Comparison of ENCODE assay signal across 13 mouse cellular contexts in genomic region chr6:92874854-92875253, GRCm38 (mm10). TPM values are rescaled to one million over a fixed set of nuclear protein-coding genes. Genes with fewer than 3 reads are reported as not detected.
A peak's percentile ranks its signal among the peaks of the same experiment; 100 is the strongest.
DNase-seq lines count a peak whose midpoint lies in the region; ATAC-seq and TF ChIP-seq lines count a peak whose summit lies in the region.
"Had no signal": no experiment of that assay in that cellular context is flagged by ENCODE, and none has a peak within 500 bp of the region (broad histone marks: within the 10 kb centered on the region; RNA-seq: fewer than 3 reads in every experiment).

No protein-coding gene starts in this region.

- H3K4me1 ChIP-seq in heart, adult 2 months (ENCODE audit: control insufficient read depth, insufficient read depth, low read length) = peaks cover 17% of the 10 kb centered on the region
- peaks cover 6% of the 10 kb centered on the region for H3K4me1 ChIP-seq in heart, embryonic 11.5 days (ENCODE audit: control insufficient read depth, insufficient read depth, low read length)
- H3K4me1 ChIP-seq in hindbrain, postnatal 0 days (ENCODE audit: insufficient read depth, low read length) = no peaks in the 10 kb centered on the region
- no peaks in the 10 kb centered on the region for H3K4me1 ChIP-seq in midbrain, embryonic 15.5 days

- peak; percentile 98 for TF ChIP-seq EP300 in heart, adult 2 months (IDR thresholded peaks at IDR 0.05; ENCODE audit: insufficient read depth, low read depth, low read length)

- DNase-seq in adrenal gland, adult (ENCODE audit: inconsistent age in 2 of 2, low spot score in 1 of 2) = peak; percentile 35 to 78
- no peak for DNase-seq in adrenal gland, postnatal 25 days
- peak; percentile 38 to 67 for DNase-seq in heart, adult 2 months
- peak; percentile 67 for DNase-seq in heart, postnatal 10 days
- DNase-seq in lung, postnatal 10 days = peak; percentile 48
- no peak for DNase-seq in hindbrain, postnatal 0 days (ENCODE audit: low spot score)

- no peak overlapping the region for H3K4me2 ChIP-seq in heart, embryonic 11.5 days
- no peak overlapping the region for H3K4me2 ChIP-seq in hindbrain, postnatal 0 days (ENCODE audit: low read depth, low read length)
- H3K4me2 ChIP-seq in midbrain, embryonic 15.5 days = no peak overlapping the region

- no peaks in the 10 kb centered on the region for H3K79me2 ChIP-seq in heart, adult 2 months (replicated peaks; ENCODE audit: control insufficient read depth, insufficient read depth, low read length)

- WGBS in heart, adult 2 months = 6% methylated on average over 5 of the region's 5 CpGs
- 33% methylated on average over 5 of the region's 5 CpGs for WGBS in heart, embryonic 11.5 days (ENCODE audit: insufficient replicate concordance)
- WGBS in hindbrain, postnatal 0 days = 67% methylated on average over 5 of the region's 5 CpGs
- WGBS in midbrain, embryonic 15.5 days = 82% methylated on average over 5 of the region's 5 CpGs

- no peak for ATAC-seq in heart, embryonic 11.5 days (replicated peaks; ENCODE audit: insufficient number of reproducible peaks, low FRiP score, low TSS enrichment)
- no peak for ATAC-seq in hindbrain, postnatal 0 days
- ATAC-seq in midbrain, embryonic 15.5 days (replicated peaks) = no peak

- no peak overlapping the region for H3K9ac ChIP-seq in heart, adult 2 months (ENCODE audit: low read depth, low read length)
- H3K9ac ChIP-seq in heart, embryonic 11.5 days (ENCODE audit: low read depth, low read length) = no peak overlapping the region
- no peak overlapping the region for H3K9ac ChIP-seq in hindbrain, postnatal 0 days (replicated peaks; ENCODE audit: low read length)
- H3K9ac ChIP-seq in midbrain, embryonic 15.5 days = no peak overlapping the region
- H3K9ac ChIP-seq: liver, embryonic 14.5 days had no signal

- no peak overlapping the region for H3K4me3 ChIP-seq in heart, adult 2 months
- H3K4me3 ChIP-seq in heart, embryonic 11.5 days (ENCODE audit: low read depth, low read length) = no peak overlapping the region
- H3K4me3 ChIP-seq in hindbrain, postnatal 0 days (ENCODE audit: low read length) = no peak overlapping the region
- H3K4me3 ChIP-seq in midbrain, embryonic 15.5 days = no peak overlapping the region

- no peaks in the 10 kb centered on the region for H3K9me3 ChIP-seq in heart, embryonic 11.5 days (replicated peaks; ENCODE audit: control insufficient read depth, low read length)
- H3K9me3 ChIP-seq in hindbrain, postnatal 0 days (ENCODE audit: low read length) = no peaks in the 10 kb centered on the region
- no peaks in the 10 kb centered on the region for H3K9me3 ChIP-seq in midbrain, embryonic 15.5 days

- no peaks in the 10 kb centered on the region for H3K27me3 ChIP-seq in heart, adult 2 months (ENCODE audit: control insufficient read depth, insufficient read depth, low read length)
- no peaks in the 10 kb centered on the region for H3K27me3 ChIP-seq in heart, embryonic 11.5 days (ENCODE audit: control insufficient read depth, insufficient read depth, low read length)
- no peaks in the 10 kb centered on the region for H3K27me3 ChIP-seq in hindbrain, postnatal 0 days (ENCODE audit: insufficient read depth, low read length)
- no peaks in the 10 kb centered on the region for H3K27me3 ChIP-seq in midbrain, embryonic 15.5 days (replicated peaks)

- intact Hi-C loops in heart, adult 2 months (cut with DNase I) = loop anchor here (2.0 to 5.0 kb wide), 4 partner anchors 66 to 666 kb away; no protein-coding TSS in a partner anchor
- intact Hi-C loops in heart, postnatal 10 days (cut with DNase I) = no loop called here

- TF ChIP-seq CTCF in heart, adult 2 months (IDR thresholded peaks at IDR 0.05) = no peak
- no peak for TF ChIP-seq CTCF in hindbrain, postnatal 0 days (IDR thresholded peaks at IDR 0.05; ENCODE audit: low read depth)

- H3K36me3 ChIP-seq in heart, adult 2 months (ENCODE audit: control insufficient read depth, insufficient read depth, low read length) = peaks cover 27% of the 10 kb centered on the region
- H3K36me3 ChIP-seq in heart, embryonic 11.5 days (ENCODE audit: control insufficient read depth, insufficient read depth, low read length) = peaks cover 8% of the 10 kb centered on the region
- H3K36me3 ChIP-seq in hindbrain, postnatal 0 days (ENCODE audit: insufficient read depth, low read length) = no peaks in the 10 kb centered on the region
- no peaks in the 10 kb centered on the region for H3K36me3 ChIP-seq in midbrain, embryonic 15.5 days (replicated peaks)

- TF ChIP-seq POLR2A in heart, adult 2 months (IDR thresholded peaks at IDR 0.05; ENCODE audit: insufficient read depth, low read depth, low read length) = peak; percentile 63; the same call in 1 of the 2 replicates

- peak overlapping the region; percentile 68 for H3K27ac ChIP-seq in heart, adult 2 months
- no peak overlapping the region for H3K27ac ChIP-seq in heart, embryonic 11.5 days (ENCODE audit: low read depth, low read length)
- no peak overlapping the region for H3K27ac ChIP-seq in hindbrain, postnatal 0 days
- H3K27ac ChIP-seq in midbrain, embryonic 15.5 days = no peak overlapping the region
- H3K27ac ChIP-seq: liver, embryonic 14.5 days had no signal

RNA-seq across cellular contexts. Expression of gene Gm15737, which starts 5.7 kb away (rescaled TPM):
- not detected in 2 replicates for total RNA-seq in adrenal gland, postnatal 25 days (2021)
- total RNA-seq in heart, adult 2 months (2021) = under 1 TPM; 0.36 to 0.52 TPM
- 0.12 and 0.56 TPM in 2 replicates for polyA plus RNA-seq in heart, adult 2 months (2012; rRNA removed)
- 0.11 and 0.33 TPM in 2 replicates for polyA plus RNA-seq in heart, embryonic 11.5 days (2014; fragmentation: Nextera tagmentation; extraction: Ambion mirVana)
- total RNA-seq in heart, postnatal 10 days (2021) = under 1 TPM; 0.07 to 0.36 TPM
- not detected in 2 replicates for total RNA-seq in hindbrain, postnatal 0 days (2014; rRNA removed)
- not detected in 2 replicates for polyA plus RNA-seq in hindbrain, postnatal 0 days (2015; fragmentation: Nextera tagmentation; extraction: Ambion mirVana)
- polyA plus RNA-seq in midbrain, embryonic 15.5 days (2015; fragmentation: Nextera tagmentation; extraction: Ambion mirVana) = not detected in 2 replicates
- total RNA-seq: monocyte, adult 5-6 weeks had no signal
- polyA plus RNA-seq: hindbrain, embryonic 11.5 days; liver, embryonic 14.5 days; testis, adult 2 months had no signal

RNA-seq across cellular contexts. Expression of gene A730049H05Rik, which starts 58.6 kb away (rescaled TPM):
- total RNA-seq in adrenal gland, postnatal 25 days (2021) = 3.0 and 4.6 TPM in 2 replicates
- total RNA-seq in heart, adult 2 months (2021) = under 1 TPM in 1 of 2 experiments, not detected in 1; 0.30 TPM
- polyA plus RNA-seq in heart, adult 2 months (2012; rRNA removed) = 0.06 TPM in 1 of 2 replicates, not detected in the other
- 2.5 and 3.1 TPM in 2 replicates for polyA plus RNA-seq in heart, embryonic 11.5 days (2014; fragmentation: Nextera tagmentation; extraction: Ambion mirVana)
- total RNA-seq in heart, postnatal 10 days (2021) = under 1 TPM in 1 of 2 experiments, not detected in 1; 0.38 TPM
- 0.65 and 0.68 TPM in 2 replicates for total RNA-seq in hindbrain, postnatal 0 days (2014; rRNA removed)
- polyA plus RNA-seq in hindbrain, postnatal 0 days (2015; fragmentation: Nextera tagmentation; extraction: Ambion mirVana) = 1.2 and 1.7 TPM in 2 replicates
- 0.40 and 0.60 TPM in 2 replicates for polyA plus RNA-seq in midbrain, embryonic 15.5 days (2015; fragmentation: Nextera tagmentation; extraction: Ambion mirVana)
- total RNA-seq: left cerebral cortex, adult 8-10 months; monocyte, adult 5-6 weeks had no signal
- polyA plus RNA-seq: testis, adult 2 months had no signal

Comparison
In these comparisons a context has a peak if more than half of its experiments do, and no peak if none do; other contexts are left out.
1. DNase-seq: peak in adrenal gland, adult (2 of 2), heart, adult 2 months (2 of 2), heart, postnatal 10 days (2 of 2) and lung, postnatal 10 days (single experiment); none in adrenal gland, postnatal 25 days (single experiment) and hindbrain, postnatal 0 days (single experiment).